Mouse (Mus musculus): ENCODE results near the gene Slco4c1. TPM values are rescaled to one million over a fixed set of nuclear protein-coding genes. Genes with fewer than 3 reads are reported as not detected.

The Slco4c1 gene
- polyA plus RNA-seq, 1 experiment: not detected

DNA sequence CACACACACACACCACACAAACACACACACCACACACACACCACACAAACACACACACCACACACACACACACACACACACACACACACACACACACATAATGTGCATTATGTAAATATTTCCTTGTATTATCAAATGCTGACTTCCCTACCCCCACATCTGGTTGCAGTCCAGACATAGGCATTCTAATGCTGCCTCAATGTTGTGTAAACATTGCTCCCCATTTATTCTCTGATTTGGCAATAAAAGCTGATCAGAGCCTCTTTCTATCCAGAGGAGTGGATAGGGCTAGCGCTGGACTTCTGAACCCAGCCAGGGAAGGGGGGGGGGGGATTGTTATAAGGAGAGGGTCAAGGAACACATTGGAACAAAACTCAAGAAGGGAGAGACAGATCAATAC lies 101.7 kb downstream of the Slco4c1 start:
- no peak overlapping the region for H3K4me3 ChIP-seq
- no peaks in the 10 kb centered on the region for H3K27me3 ChIP-seq (ENCODE audit: control insufficient read depth, insufficient read depth, insufficient read length)
- no peaks in the 10 kb centered on the region for H3K36me3 ChIP-seq (ENCODE audit: control insufficient read depth, insufficient read depth)
- H3K4me2 ChIP-seq (ENCODE audit: low read depth): no peak overlapping the region
- no peaks in the 10 kb centered on the region for H3K79me2 ChIP-seq (ENCODE audit: control insufficient read depth, insufficient read depth)
- H3ac ChIP-seq (ENCODE audit: control insufficient read depth, insufficient read length): no peak overlapping the region
- TF ChIP-seq MYOD1 (IDR thresholded peaks at IDR 0.05; ENCODE audit: control insufficient read depth in 1 of 3, insufficient read length in 2 of 3, low read depth in 2 of 3) (no peak), TCF12 (IDR thresholded peaks at IDR 0.05; ENCODE audit: insufficient read depth, poor library complexity, severe bottlenecking) (no peak), REST (IDR thresholded peaks at IDR 0.05; ENCODE audit: insufficient read depth, insufficient read length) (no peak), SRF (IDR thresholded peaks at IDR 0.05; ENCODE audit: control insufficient read depth, insufficient read length, low read depth) (no peak), POLR2AphosphoS2 (IDR thresholded peaks at IDR 0.05; ENCODE audit: insufficient read length, low read depth) (no peak), POLR2A (IDR thresholded peaks at IDR 0.05; ENCODE audit: insufficient read length, low read depth) (no peak), E2F4 (IDR thresholded peaks at IDR 0.05; ENCODE audit: insufficient read depth) (no peak), USF1 (IDR thresholded peaks at IDR 0.05; ENCODE audit: low read depth) (no peak), MYOG (IDR thresholded peaks at IDR 0.05; ENCODE audit: control insufficient read depth in 1 of 3, insufficient read depth in 1 of 3, insufficient read length in 2 of 3, low read depth in 2 of 3) (no peak), TCF3 (IDR thresholded peaks at IDR 0.05; ENCODE audit: insufficient read length, low read depth) (no peak), CEBPB (IDR thresholded peaks at IDR 0.05; ENCODE audit: insufficient read depth, poor library complexity, severe bottlenecking) (no peak), MAX (IDR thresholded peaks at IDR 0.05; ENCODE audit: low read depth) (no peak)

DNA sequence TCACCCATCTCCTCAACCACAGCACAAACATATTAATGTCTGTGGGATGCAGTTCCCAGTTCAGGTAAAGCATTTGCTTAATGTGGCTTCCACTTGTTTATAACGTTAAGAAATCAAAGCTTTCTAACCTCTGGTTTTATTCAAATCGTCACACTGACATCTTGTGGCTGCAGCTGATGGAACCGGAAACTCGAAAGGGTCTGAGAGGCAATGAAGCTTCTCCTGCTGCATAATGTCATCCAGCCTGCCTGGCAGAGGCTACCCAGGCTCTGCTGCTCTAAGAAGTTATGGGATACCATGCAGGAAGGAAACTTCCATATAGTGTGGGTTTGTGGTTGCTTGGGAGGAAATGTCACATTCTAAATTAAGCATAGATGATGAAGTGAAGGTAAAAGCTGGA lies 103.7 kb downstream of the Slco4c1 start:
- no peak for TF ChIP-seq TCF12 (IDR thresholded peaks at IDR 0.05; ENCODE audit: insufficient read depth, poor library complexity, severe bottlenecking)
- TF ChIP-seq TCF3 (IDR thresholded peaks at IDR 0.05; ENCODE audit: insufficient read length, low read depth): no peak
- TF ChIP-seq SRF (IDR thresholded peaks at IDR 0.05; ENCODE audit: control insufficient read depth, insufficient read length, low read depth): no peak
- no peak for TF ChIP-seq MAX (IDR thresholded peaks at IDR 0.05; ENCODE audit: low read depth)
- no peak for TF ChIP-seq MYOG (IDR thresholded peaks at IDR 0.05; ENCODE audit: control insufficient read depth in 1 of 3, insufficient read depth in 1 of 3, insufficient read length in 2 of 3, low read depth in 2 of 3)
- no peak for TF ChIP-seq POLR2AphosphoS2 (IDR thresholded peaks at IDR 0.05; ENCODE audit: insufficient read length, low read depth)
- TF ChIP-seq POLR2A (IDR thresholded peaks at IDR 0.05; ENCODE audit: insufficient read length, low read depth): no peak
- TF ChIP-seq REST (IDR thresholded peaks at IDR 0.05; ENCODE audit: insufficient read depth, insufficient read length): no peak
- TF ChIP-seq MYOD1 (IDR thresholded peaks at IDR 0.05; ENCODE audit: control insufficient read depth in 1 of 3, insufficient read length in 2 of 3, low read depth in 2 of 3): no peak
- TF ChIP-seq CEBPB (IDR thresholded peaks at IDR 0.05; ENCODE audit: insufficient read depth, poor library complexity, severe bottlenecking): no peak
- Histone ChIP-seq H3K4me2 (ENCODE audit: low read depth) (no peak overlapping the region), H3ac (ENCODE audit: control insufficient read depth, insufficient read length) (no peak overlapping the region), H3K79me2 (ENCODE audit: control insufficient read depth, insufficient read depth) (no peaks in the 10 kb centered on the region), H3K4me3 (no peak overlapping the region), H3K36me3 (ENCODE audit: control insufficient read depth, insufficient read depth) (no peaks in the 10 kb centered on the region), H3K27me3 (ENCODE audit: control insufficient read depth, insufficient read depth, insufficient read length) (no peaks in the 10 kb centered on the region)

- no peaks in the 10 kb centered on the region for H3K27me3 ChIP-seq (ENCODE audit: control insufficient read depth, insufficient read depth, insufficient read length)
- TF ChIP-seq SRF (IDR thresholded peaks at IDR 0.05; ENCODE audit: control insufficient read depth, insufficient read length, low read depth): no peak
- TF ChIP-seq CEBPB (IDR thresholded peaks at IDR 0.05; ENCODE audit: insufficient read depth, poor library complexity, severe bottlenecking): no peak
- no peak for TF ChIP-seq USF1 (IDR thresholded peaks at IDR 0.05; ENCODE audit: low read depth)
- TF ChIP-seq MYOG (IDR thresholded peaks at IDR 0.05; ENCODE audit: control insufficient read depth in 1 of 3, insufficient read depth in 1 of 3, insufficient read length in 2 of 3, low read depth in 2 of 3): no peak
- no peak for TF ChIP-seq POLR2AphosphoS2 (IDR thresholded peaks at IDR 0.05; ENCODE audit: insufficient read length, low read depth)
- no peak for TF ChIP-seq TCF3 (IDR thresholded peaks at IDR 0.05; ENCODE audit: insufficient read length, low read depth)
- no peak for TF ChIP-seq POLR2A (IDR thresholded peaks at IDR 0.05; ENCODE audit: insufficient read length, low read depth)
- TF ChIP-seq E2F4 (IDR thresholded peaks at IDR 0.05; ENCODE audit: insufficient read depth): no peak
- no peak for TF ChIP-seq TCF12 (IDR thresholded peaks at IDR 0.05; ENCODE audit: insufficient read depth, poor library complexity, severe bottlenecking)
- TF ChIP-seq MYOD1 (IDR thresholded peaks at IDR 0.05; ENCODE audit: control insufficient read depth in 1 of 3, insufficient read length in 2 of 3, low read depth in 2 of 3): no peak
- no peak for TF ChIP-seq REST (IDR thresholded peaks at IDR 0.05; ENCODE audit: insufficient read depth, insufficient read length)
- no peak for TF ChIP-seq MAX (IDR thresholded peaks at IDR 0.05; ENCODE audit: low read depth)
Observed at GRCm38 (mm10) chr1:96766535-96766934, 105.4 kb downstream of the Slco4c1 start.

More at GRCm38 (mm10) chr1:96766535-96766934, 105.4 kb downstream of the Slco4c1 start:
- Histone ChIP-seq H3K4me3 (no peak overlapping the region), H3K79me2 (ENCODE audit: control insufficient read depth, insufficient read depth) (no peaks in the 10 kb centered on the region), H3K4me2 (ENCODE audit: low read depth) (no peak overlapping the region), H3ac (ENCODE audit: control insufficient read depth, insufficient read length) (no peak overlapping the region), H3K36me3 (ENCODE audit: control insufficient read depth, insufficient read depth) (no peaks in the 10 kb centered on the region)
